Mouse (Mus musculus) liver, embryonic 13.5 days (tissue): ENCODE results near the gene Fam135a. TPM values are rescaled to one million over a fixed set of nuclear protein-coding genes. Genes with fewer than 3 reads are reported as not detected.

Experiments
- ATAC-seq: fragments of 200-750 bp; cut with Nextera tagmentation; 2 replicates; pipeline ENCODE4 v1.8.0; 2017; ENCODE audit warnings: low read depth, mild to moderate bottlenecking, moderate number of reproducible peaks, moderate library complexity
- DNase-seq: peaks from one replicate; pipeline ENCODE4 v3.0.0; 2022
- H3K27ac ChIP-seq: fragments of 300-500 bp; sonication (generic); 2 replicates; pipeline ENCODE4 v1.5.1; 2015; ENCODE audit warnings: moderate library complexity, mild to moderate bottlenecking, inconsistent platforms
- H3K27me3 ChIP-seq: fragments of 300-500 bp; sonication (generic); 2 replicates; pipeline ENCODE4 v1.6.1; 2015; ENCODE audit warnings: mild to moderate bottlenecking, inconsistent platforms
- H3K36me3 ChIP-seq: fragments of 300-500 bp; sonication (generic); 2 replicates; pipeline ENCODE4 v1.6.1; 2015; ENCODE audit warnings: mild to moderate bottlenecking, inconsistent platforms
- H3K4me1 ChIP-seq: fragments of 300-500 bp; sonication (generic); replicated peaks from 2 replicates; pipeline ENCODE4 v1.6.1; 2015; ENCODE audit warnings: inconsistent platforms
- H3K4me2 ChIP-seq: fragments of 300-500 bp; sonication (generic); 2 replicates; pipeline ENCODE4 v1.6.1; 2015; ENCODE audit warnings: inconsistent platforms, mild to moderate bottlenecking, moderate library complexity
- H3K4me3 ChIP-seq: fragments of 300-500 bp; sonication (generic); replicated peaks from 2 replicates; pipeline ENCODE4 v1.5.1; 2015; ENCODE audit warnings: mild to moderate bottlenecking, inconsistent platforms
- H3K9ac ChIP-seq: fragments of 300-500 bp; sonication (generic); 2 replicates; pipeline ENCODE4 v1.6.1; 2015; ENCODE audit warnings: mild to moderate bottlenecking, inconsistent platforms
- H3K9me3 ChIP-seq: fragments of 300-500 bp; sonication (generic); replicated peaks from 2 replicates; pipeline ENCODE4 v1.6.1; 2016; ENCODE audit warnings: inconsistent platforms
- WGBS: fragments of 180-500 bp; shearing (Covaris S2); methylation state at CpG from one replicate; pipeline ENCODE4 v1.1.7; 2015; ENCODE audit not compliant: insufficient replicate concordance; 5-methylcytosine and 5-hydroxymethylcytosine counted together
- polyA plus RNA-seq: library from polyadenylated mRNA; unstranded; fragments of >200 nt; fragmentation: Nextera tagmentation; extraction: Ambion mirVana; gene quantifications from 2 replicates; pipeline ENCODE4 v1.2.1, GENCODE M21; 2015

Gene Fam135a
- polyA plus RNA-seq = 4.2 and 5.2 TPM in 2 replicates

DNA sequence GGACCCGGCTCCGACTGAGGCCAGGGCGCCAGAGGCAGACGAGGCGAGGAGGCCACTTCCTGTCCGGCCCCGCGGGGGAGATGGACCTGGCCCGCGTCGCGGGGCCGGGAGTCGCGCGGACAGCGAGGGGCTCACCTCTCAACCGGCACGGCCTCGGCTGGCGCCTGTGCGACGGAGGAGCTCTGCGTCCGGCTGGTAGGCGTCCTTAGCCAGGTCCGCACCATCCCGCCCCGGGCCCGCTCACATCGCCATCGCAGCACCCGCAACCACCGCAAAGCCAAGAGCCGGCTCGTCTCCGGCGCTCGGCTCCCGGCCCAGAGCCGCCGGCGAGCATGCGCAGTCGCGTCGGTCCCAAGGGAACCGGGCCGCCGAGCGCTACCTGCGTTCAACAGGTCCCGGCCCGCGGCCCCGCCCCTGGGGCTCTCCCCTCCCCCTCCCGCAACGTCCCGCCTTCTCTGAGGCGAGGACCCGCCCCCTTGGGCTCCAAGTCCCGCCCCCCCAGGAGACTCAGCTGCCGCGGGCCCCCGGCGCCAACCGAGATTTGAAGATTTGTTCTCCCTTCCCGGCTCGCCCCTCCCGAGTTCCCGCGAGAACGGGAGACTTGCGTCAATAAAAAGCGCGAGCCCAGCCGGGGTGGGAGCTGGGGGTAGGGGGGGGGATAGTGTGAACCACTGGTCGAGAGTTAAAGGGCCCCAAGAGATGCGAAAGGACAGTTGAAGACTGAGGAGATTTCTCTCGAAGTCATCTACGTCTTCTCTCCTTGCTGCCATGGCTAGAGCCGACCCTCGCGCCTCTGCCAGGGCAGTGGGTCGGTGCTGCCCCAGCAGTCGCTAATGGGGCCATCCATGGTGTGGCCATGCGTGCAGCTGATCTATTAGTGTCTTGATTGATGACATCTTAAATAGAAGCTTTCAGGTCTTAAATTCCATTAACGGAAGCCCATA lies at the start of gene Fam135a:
Gene Fam135a (minus strand): TSS at position 416 of the 944 bp plus-strand sequence.
- Histone ChIP-seq H3K9ac (peak within 1 kb of the TSS; percentile 66), H3K36me3 (no peaks in the 10 kb centered on the region), H3K4me1 (no peaks in the 10 kb centered on the region; the same call in 1 of the 2 replicates), H3K4me3 (peak within 1 kb of the TSS; percentile 65), H3K9me3 (no peaks in the 10 kb centered on the region), H3K27ac (peak within 1 kb of the TSS; percentile 29; the same call in 1 of the 2 replicates), H3K27me3 (peaks cover 46% of the 10 kb centered on the region), H3K4me2 (peak within 1 kb of the TSS; percentile 71)
- peak; percentile 42 for DNase-seq
- ATAC-seq = peak; percentile 77
- 2% methylated on average over 74 of the region's 88 CpGs for WGBS

DNA sequence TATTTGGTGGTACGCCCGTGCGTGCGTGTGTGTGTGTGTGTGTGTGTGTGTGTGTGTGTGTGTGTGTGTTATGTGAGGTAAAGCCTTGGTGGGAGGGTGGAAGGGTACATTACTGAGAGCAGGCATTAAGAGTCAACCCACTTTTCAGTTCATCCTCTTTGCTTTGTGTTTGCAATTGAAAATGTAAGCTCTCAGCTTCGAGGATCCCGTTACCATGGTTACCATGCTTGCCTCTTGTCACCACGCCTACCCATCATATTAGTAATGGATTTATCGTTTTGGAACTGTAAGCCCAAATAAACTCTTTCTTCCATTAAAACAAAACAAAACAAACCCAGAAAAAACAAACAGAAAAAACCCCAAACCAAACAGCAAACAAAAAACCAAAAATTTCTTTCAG lies 43.4 kb upstream of the Fam135a start:
- Histone ChIP-seq H3K4me3 (no peak overlapping the region), H3K27ac (no peak overlapping the region), H3K36me3 (no peaks in the 10 kb centered on the region), H3K4me1 (no peaks in the 10 kb centered on the region), H3K27me3 (no peaks in the 10 kb centered on the region), H3K9me3 (no peaks in the 10 kb centered on the region), H3K4me2 (no peak overlapping the region), H3K9ac (no peak overlapping the region)
- WGBS = 70% methylated on average over 8 of the region's 8 CpGs
- ATAC-seq (no peak), DNase-seq (no peak)

DNA sequence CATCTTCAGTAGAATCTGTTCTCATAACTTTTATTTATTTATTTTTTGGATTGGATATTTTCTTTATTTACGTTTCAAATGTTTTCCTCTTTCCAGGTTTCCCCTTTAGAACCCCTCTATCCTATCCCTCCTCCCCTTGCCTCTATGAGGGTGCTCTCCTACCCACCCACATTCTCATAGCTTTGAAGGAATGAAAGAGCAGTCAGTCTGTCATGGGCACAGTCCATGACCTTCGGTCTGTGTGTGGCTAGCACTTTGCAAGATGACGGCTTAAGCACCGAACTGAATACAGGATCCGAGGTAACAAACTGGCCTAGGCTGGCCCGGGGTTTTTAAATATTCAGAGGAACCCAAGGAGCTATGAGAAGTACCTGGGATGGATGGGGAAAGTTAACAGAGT lies 40.4 kb upstream of the Fam135a start:
- Histone ChIP-seq H3K9me3 (no peaks in the 10 kb centered on the region), H3K4me3 (no peak overlapping the region), H3K27ac (no peak overlapping the region), H3K36me3 (no peaks in the 10 kb centered on the region), H3K4me1 (no peaks in the 10 kb centered on the region), H3K9ac (no peak overlapping the region), H3K4me2 (no peak overlapping the region), H3K27me3 (no peaks in the 10 kb centered on the region)
- DNase-seq (no peak), ATAC-seq (no peak)
- 67% methylated on average over 6 of the region's 6 CpGs for WGBS

DNA sequence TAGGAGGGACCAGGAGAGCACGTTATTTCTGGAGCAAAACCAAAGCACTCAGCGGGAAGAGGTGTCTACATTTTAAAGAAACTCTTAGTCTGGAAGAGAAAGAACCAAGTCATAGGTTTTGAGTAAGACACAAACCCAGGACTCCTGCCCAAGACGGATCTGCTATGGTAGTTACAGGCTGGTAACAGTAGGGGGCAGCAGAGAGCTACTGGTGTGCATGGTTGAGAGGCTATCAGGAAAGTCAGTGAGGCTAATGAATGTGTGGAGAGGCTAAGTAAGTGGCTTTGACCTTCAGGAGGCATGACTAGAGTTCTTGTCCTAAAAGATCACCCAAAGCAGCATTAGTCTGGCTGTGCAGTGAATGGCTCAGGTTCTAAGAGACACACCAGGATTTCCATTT lies 37.0 kb upstream of the Fam135a start:
- ATAC-seq = no peak
- 3% methylated on average over 3 of the region's 3 CpGs for WGBS
- H3K9me3 ChIP-seq = no peaks in the 10 kb centered on the region
- no peaks in the 10 kb centered on the region for H3K4me1 ChIP-seq
- peak; percentile 5 for DNase-seq
- no peak overlapping the region for H3K27ac ChIP-seq
- H3K4me2 ChIP-seq = no peak overlapping the region
- H3K9ac ChIP-seq = no peak overlapping the region
- no peaks in the 10 kb centered on the region for H3K27me3 ChIP-seq
- H3K4me3 ChIP-seq = no peak overlapping the region
- no peaks in the 10 kb centered on the region for H3K36me3 ChIP-seq

DNA sequence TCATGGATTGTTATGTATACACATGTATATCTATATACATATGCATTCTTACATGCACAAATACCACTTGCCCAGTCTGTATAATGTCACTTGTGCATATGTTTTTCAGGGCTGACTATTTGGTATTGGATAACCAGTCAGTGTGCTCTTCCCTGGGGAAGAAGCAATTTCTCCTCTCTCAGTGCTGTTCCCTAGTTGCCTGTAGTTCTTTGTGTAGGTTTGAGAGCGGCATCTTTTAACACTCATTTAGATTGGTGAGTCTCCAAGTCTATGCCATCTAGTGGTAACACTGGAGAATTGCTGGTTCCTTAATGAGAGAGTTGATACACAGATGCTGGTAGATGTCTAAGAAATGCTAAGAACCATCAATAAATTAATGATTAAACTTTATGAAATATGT lies 34.7 kb upstream of the Fam135a start:
- DNase-seq (no peak), ATAC-seq (no peak)
- Histone ChIP-seq H3K36me3 (no peaks in the 10 kb centered on the region), H3K27me3 (no peaks in the 10 kb centered on the region), H3K27ac (no peak overlapping the region), H3K4me1 (no peaks in the 10 kb centered on the region), H3K9me3 (no peaks in the 10 kb centered on the region), H3K4me3 (no peak overlapping the region), H3K9ac (no peak overlapping the region), H3K4me2 (no peak overlapping the region)
- WGBS = 6% methylated on average over 1 of the region's 1 CpGs

DNA sequence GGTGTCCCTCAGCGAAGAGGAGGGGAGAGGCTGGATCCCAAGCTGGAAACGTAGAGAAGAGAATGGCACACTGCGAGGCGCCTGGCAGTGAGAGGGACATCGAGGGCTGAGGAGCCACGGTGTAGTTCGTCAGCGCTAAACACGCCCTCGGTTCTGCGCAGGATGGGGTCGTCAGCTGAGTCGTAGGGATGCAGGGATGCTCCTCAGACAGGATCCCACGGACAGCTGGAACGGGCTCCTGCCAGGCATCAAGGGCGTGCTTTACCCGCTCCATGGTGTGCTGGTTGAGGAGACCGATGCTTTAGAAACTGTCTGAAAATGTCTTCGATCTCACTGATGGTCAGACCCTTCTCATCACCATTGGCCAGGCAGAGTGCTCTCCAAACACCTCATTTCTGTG lies 33.7 kb upstream of the Fam135a start:
- Histone ChIP-seq H3K27ac (no peak overlapping the region), H3K36me3 (no peaks in the 10 kb centered on the region), H3K27me3 (no peaks in the 10 kb centered on the region), H3K4me3 (no peak overlapping the region), H3K4me2 (no peak overlapping the region), H3K9me3 (no peaks in the 10 kb centered on the region), H3K4me1 (no peaks in the 10 kb centered on the region), H3K9ac (no peak overlapping the region)
- 45% methylated on average over 19 of the region's 19 CpGs for WGBS
- DNase-seq (no peak), ATAC-seq (no peak)

DNA sequence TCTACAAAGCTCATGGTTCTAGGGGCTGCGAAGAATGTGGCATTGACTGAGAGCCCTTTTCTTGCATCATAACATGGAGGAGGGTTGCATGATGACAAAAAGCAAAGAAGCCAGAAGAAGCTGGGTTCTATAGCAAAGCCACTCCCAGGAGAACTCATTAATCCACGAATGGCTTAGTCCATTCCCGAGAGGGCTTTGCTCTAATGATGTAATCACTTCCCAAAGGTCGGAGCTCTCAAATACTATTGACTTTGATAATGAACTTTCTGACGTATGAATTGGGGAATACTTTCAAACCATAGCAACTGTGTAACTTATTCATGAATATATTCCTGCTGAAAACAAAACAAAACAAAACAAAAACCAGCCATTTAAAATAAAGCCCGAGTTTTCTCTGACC lies 27.7 kb upstream of the Fam135a start:
- WGBS = 51% methylated on average over 6 of the region's 6 CpGs
- ATAC-seq (no peak), DNase-seq (no peak)

DNA sequence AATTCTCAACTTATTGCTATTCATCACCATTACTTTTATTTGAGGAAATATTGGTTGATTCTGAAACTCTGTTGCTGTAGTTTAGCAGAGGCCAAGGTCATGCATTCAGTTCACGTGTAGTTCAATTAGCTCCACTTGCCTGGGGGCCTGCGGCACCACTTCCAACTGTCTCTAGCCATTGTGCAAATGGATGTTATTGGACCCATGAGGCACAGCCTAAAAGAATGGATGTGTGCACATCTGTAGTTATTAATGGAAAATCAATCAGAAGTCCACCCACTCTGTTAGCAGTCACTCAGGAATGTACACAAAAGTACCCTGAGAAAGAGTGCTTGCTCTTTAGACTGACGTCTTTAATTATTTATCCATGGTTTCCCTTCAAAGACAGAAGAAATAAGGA lies 24.5 kb upstream of the Fam135a start:
- no peaks in the 10 kb centered on the region for H3K36me3 ChIP-seq
- H3K27ac ChIP-seq = no peak overlapping the region
- no peak overlapping the region for H3K4me3 ChIP-seq
- no peak overlapping the region for H3K4me2 ChIP-seq
- H3K4me1 ChIP-seq = no peaks in the 10 kb centered on the region
- 79% methylated on average over 3 of the region's 3 CpGs for WGBS
- ATAC-seq = no peak
- no peaks in the 10 kb centered on the region for H3K9me3 ChIP-seq
- DNase-seq = no peak
- H3K9ac ChIP-seq = no peak overlapping the region
- no peaks in the 10 kb centered on the region for H3K27me3 ChIP-seq

More for the DNA sequence above, 27.7 kb upstream of the Fam135a start:
- H3K4me1 ChIP-seq = no peaks in the 10 kb centered on the region
- H3K27me3 ChIP-seq = no peaks in the 10 kb centered on the region
- no peaks in the 10 kb centered on the region for H3K9me3 ChIP-seq
- no peak overlapping the region for H3K9ac ChIP-seq
- H3K27ac ChIP-seq = no peak overlapping the region
- no peaks in the 10 kb centered on the region for H3K36me3 ChIP-seq
- no peak overlapping the region for H3K4me2 ChIP-seq
- no peak overlapping the region for H3K4me3 ChIP-seq

DNA sequence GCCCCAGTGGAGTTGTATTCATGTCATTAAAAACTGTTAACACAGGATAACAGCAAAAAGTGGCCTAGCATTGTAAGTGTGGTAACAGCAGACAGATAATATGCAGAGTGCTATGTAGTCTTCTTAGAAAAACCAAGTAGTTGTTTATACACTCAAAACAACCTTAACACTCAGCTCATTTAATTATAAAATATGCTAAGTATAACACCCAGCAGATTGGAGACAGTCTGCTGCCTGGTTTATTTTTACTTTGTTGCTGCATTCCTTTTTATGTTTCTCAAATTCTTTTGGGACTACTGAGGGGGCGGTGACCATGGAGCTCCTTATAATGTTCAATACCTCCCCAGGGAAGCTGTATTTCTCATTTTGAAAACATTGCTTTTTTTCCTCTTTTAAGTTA lies 22.4 kb upstream of the Fam135a start:
- H3K36me3 ChIP-seq = no peaks in the 10 kb centered on the region
- no peak for DNase-seq
- H3K4me1 ChIP-seq = no peaks in the 10 kb centered on the region
- H3K9ac ChIP-seq = no peak overlapping the region
- H3K27ac ChIP-seq = no peak overlapping the region
- WGBS = 80% methylated on average over 1 of the region's 1 CpGs
- H3K4me3 ChIP-seq = no peak overlapping the region
- no peaks in the 10 kb centered on the region for H3K27me3 ChIP-seq
- no peaks in the 10 kb centered on the region for H3K9me3 ChIP-seq
- no peak for ATAC-seq
- H3K4me2 ChIP-seq = no peak overlapping the region

DNA sequence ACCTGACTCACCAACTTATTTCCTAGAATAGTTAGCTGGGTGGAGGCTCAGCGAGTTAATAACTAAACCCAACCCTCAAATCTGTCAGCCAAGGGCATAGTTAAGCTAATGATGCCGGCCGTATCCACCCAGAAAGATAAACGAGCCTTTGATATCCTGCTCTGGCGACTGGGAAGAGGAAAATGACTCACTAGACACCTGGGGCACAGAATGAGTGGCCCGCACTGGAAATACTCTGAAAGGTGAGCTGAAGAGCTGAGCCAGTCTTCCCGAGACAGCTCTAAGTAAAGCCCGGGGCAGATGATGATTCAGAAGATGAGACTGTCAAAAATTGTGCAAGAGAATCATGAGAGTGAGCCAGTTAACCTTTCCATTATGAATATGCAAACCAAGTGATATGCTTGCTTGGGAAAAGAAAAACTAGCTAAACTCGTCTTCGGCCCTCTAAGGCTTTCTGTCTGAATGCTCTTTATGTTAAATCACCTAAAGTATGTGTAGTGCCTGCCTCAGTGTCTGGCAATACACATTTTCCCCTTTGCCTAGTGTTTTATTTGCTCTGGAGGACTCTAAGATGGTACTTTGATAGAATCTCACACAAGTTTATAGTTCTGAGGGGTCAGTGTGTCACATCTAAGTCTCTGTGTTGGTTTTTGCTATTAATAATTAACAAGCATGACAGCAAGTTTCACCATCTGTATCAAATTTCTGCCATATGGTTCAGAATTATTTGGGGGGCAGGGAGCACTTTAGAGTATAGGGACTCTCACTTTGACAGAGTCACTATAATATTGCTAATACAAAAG lies 8.0 kb upstream of the Fam135a start:
- no peak overlapping the region for H3K9ac ChIP-seq
- H3K27ac ChIP-seq = no peak overlapping the region
- no peak overlapping the region for H3K4me3 ChIP-seq
- ATAC-seq (no peak), DNase-seq (no peak)
- H3K4me1 ChIP-seq = no peaks in the 10 kb centered on the region
- H3K36me3 ChIP-seq = no peaks in the 10 kb centered on the region
- 45% methylated on average over 10 of the region's 10 CpGs for WGBS
- peak overlapping the region; percentile 38; the same call in 1 of the 2 replicates for H3K4me2 ChIP-seq
- no peaks in the 10 kb centered on the region for H3K9me3 ChIP-seq
- no peaks in the 10 kb centered on the region for H3K27me3 ChIP-seq

DNA sequence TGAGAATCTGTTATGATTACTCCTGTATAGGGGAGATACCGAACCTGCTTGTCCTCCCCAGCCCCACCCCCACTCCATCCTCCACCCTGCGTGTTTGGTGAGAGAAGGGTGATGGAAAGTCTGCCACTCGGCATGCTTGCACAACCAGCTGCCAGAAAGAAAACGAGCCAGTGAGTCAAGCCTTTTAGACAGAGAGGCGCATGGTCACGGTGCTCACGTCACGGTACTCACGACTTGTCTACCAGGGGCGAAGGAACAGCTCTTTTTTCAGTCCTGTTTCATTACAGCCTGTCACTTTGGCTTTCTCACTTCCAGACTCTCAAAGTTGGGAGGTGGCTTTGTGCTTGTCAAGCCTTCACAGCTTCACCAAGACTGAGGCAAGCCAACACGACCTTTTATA lies 7.2 kb upstream of the Fam135a start:
- 48% methylated on average over 11 of the region's 11 CpGs for WGBS
- H3K9ac ChIP-seq = no peak overlapping the region
- no peaks in the 10 kb centered on the region for H3K36me3 ChIP-seq
- ATAC-seq (no peak), DNase-seq (no peak)
- peak overlapping the region; percentile 38 for H3K4me2 ChIP-seq
- H3K27ac ChIP-seq = no peak overlapping the region
- H3K4me1 ChIP-seq = no peaks in the 10 kb centered on the region
- H3K9me3 ChIP-seq = no peaks in the 10 kb centered on the region
- 0 out of 2 replicates have a peak, but pooled peaks cover under 1% of the 10 kb centered on the region for H3K27me3 ChIP-seq
- no peak overlapping the region for H3K4me3 ChIP-seq
